Mouse (Mus musculus): Measurements from ENCODE around the gene Fam19a3. TPM values are rescaled to one million over a fixed set of nuclear protein-coding genes. Genes with fewer than 3 reads are reported as not detected.

The Fam19a3 gene
- total and polyA plus RNA-seq, 2 experiments from 2014 or later, result 0.05 to 0.10 TPM

DNA sequence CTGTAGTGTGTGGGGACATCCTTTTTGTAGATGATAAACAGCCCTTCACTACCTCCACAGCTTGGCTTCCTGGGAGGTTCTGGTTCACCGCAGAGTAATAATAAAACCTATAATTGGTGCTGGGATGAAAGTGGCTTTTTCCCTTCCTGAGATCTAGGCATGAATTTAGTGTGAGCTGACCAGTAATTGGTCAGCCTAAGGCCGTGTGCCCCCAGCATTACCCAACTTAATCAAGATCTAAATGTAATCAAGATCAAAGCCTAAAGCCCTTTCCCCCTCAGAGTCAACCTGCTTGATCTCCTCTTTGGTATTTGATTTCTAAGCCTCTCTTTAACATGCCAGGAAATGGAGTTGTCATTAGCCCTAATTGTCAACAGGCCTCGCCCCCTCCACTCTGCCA, 48.7 kb downstream of the Fam19a3 start:
- TF ChIP-seq CTCF (IDR thresholded peaks at IDR 0.05; ENCODE audit: low read depth), result no peak
- WGBS, result 58% methylated on average over 3 of the region's 3 CpGs
- no peak overlapping the region for H3K9ac ChIP-seq
- H3K9me3 ChIP-seq (ENCODE audit: low read length), result no peaks in the 10 kb centered on the region
- H3K4me1 ChIP-seq (ENCODE audit: insufficient read depth), result no peaks in the 10 kb centered on the region
- no peaks in the 10 kb centered on the region for H3K36me3 ChIP-seq (ENCODE audit: insufficient read depth)
- no peak overlapping the region for H3K27ac ChIP-seq (ENCODE audit: low read depth, low read length)
- H3K27me3 ChIP-seq (ENCODE audit: insufficient read depth, low read length), result no peaks in the 10 kb centered on the region
- no peak for ATAC-seq
- H3K4me2 ChIP-seq (ENCODE audit: low read depth), result no peak overlapping the region
- no peak for DNase-seq
- H3K4me3 ChIP-seq (ENCODE audit: low read depth, low read length), result no peak overlapping the region

DNA sequence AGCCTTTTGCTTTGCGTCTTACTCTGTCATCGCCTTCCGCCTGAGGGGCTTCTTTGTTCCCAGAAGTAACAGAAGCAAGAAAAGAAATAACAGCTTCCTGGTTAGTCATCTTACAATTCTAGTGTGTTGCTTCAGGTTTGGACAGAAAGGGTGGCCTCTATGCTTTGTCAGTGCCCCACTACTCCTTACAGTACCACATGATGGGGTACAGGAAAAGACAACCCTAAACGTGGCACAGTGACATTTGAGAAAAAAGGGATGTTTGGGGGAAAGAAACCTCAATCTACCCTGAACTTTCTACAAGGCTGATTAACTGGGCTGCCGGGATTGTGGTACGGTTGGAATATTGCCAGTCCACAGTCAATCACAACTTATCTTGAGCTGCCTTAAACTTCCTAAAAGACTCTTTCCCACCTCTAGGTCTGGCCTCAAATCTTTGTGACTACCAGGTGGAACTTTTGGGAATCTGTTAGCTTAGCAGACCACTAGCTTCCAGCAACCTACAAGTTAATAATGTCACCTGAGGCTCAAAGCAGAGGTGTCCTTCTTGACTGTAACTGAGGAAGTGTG, 52.3 kb downstream of the Fam19a3 start:
- Histone ChIP-seq H3K9ac (no peak overlapping the region), H3K9me3 (ENCODE audit: low read length) (no peaks in the 10 kb centered on the region), H3K4me3 (ENCODE audit: low read depth, low read length) (no peak overlapping the region), H3K27ac (ENCODE audit: low read depth, low read length) (no peak overlapping the region), H3K4me1 (ENCODE audit: insufficient read depth) (no peaks in the 10 kb centered on the region), H3K4me2 (ENCODE audit: low read depth) (no peak overlapping the region), H3K27me3 (ENCODE audit: insufficient read depth, low read length) (no peaks in the 10 kb centered on the region), H3K36me3 (ENCODE audit: insufficient read depth) (no peaks in the 10 kb centered on the region)
- WGBS, result 60% methylated on average over 6 of the region's 6 CpGs
- DNase-seq (no peak), ATAC-seq (no peak)
- no peak for TF ChIP-seq CTCF (IDR thresholded peaks at IDR 0.05; ENCODE audit: low read depth)

Other genes with a start within 250 kb of the Fam19a3 start
- 32.1 and 33.4 TPM in 2 replicates for gene Slc16a1, start 143.2 kb downstream of the Fam19a3 start, total RNA-seq (2014; rRNA removed)
- gene Slc16a1, start 143.2 kb downstream of the Fam19a3 start, polyA plus RNA-seq (2015; fragmentation: Nextera tagmentation; extraction: Ambion mirVana), result 17.4 and 20.2 TPM in 2 replicates
- 2.5 and 2.6 TPM in 2 replicates for gene Ppm1j, start 784 bp downstream of the Fam19a3 start, total RNA-seq (2014; rRNA removed)
- 2.0 TPM in 2 replicates for gene Ppm1j, start 784 bp downstream of the Fam19a3 start, polyA plus RNA-seq (2015; fragmentation: Nextera tagmentation; extraction: Ambion mirVana)
- 38.0 and 42.7 TPM in 2 replicates for gene Rhoc, start 6.5 kb upstream of the Fam19a3 start, total RNA-seq (2014; rRNA removed)
- gene Rhoc, start 6.5 kb upstream of the Fam19a3 start, polyA plus RNA-seq (2015; fragmentation: Nextera tagmentation; extraction: Ambion mirVana), result 42.5 and 45.1 TPM in 2 replicates
- 3.9 and 7.7 TPM in 2 replicates for gene Mov10, start 36.7 kb upstream of the Fam19a3 start, total RNA-seq (2014; rRNA removed)
- 3.9 and 4.6 TPM in 2 replicates for gene Mov10, start 36.7 kb upstream of the Fam19a3 start, polyA plus RNA-seq (2015; fragmentation: Nextera tagmentation; extraction: Ambion mirVana)
- 41.5 and 46.5 TPM in 2 replicates for gene St7l, start 82.2 kb upstream of the Fam19a3 start, total RNA-seq (2014; rRNA removed)
- 31.2 and 35.4 TPM in 2 replicates for gene St7l, start 82.2 kb upstream of the Fam19a3 start, polyA plus RNA-seq (2015; fragmentation: Nextera tagmentation; extraction: Ambion mirVana)
- gene Capza1, start 82.7 kb upstream of the Fam19a3 start, total RNA-seq (2014; rRNA removed), result 119 and 123 TPM in 2 replicates
- gene Capza1, start 82.7 kb upstream of the Fam19a3 start, polyA plus RNA-seq (2015; fragmentation: Nextera tagmentation; extraction: Ambion mirVana), result 85.5 and 92.4 TPM in 2 replicates
- 1.2 and 2.0 TPM in 2 replicates for gene Wnt2b, start 180.1 kb upstream of the Fam19a3 start, total RNA-seq (2014; rRNA removed)
- 0.21 and 0.47 TPM in 2 replicates for gene Wnt2b, start 180.1 kb upstream of the Fam19a3 start, polyA plus RNA-seq (2015; fragmentation: Nextera tagmentation; extraction: Ambion mirVana)